Mouse (Mus musculus): Measurements from ENCODE around the gene Cd200r4. TPM values are rescaled to one million over a fixed set of nuclear protein-coding genes. Genes with fewer than 3 reads are reported as not detected.

Gene Cd200r4
- total RNA-seq (2023), result 0.65 TPM

GRCm38 (mm10) chr16:44811544-44811943 lies at the start of gene Cd200r4:
Cd200r4 (plus strand) TSS chr16:44811733.

GRCm38 (mm10) chr16:44765555-44766319 lies 45.8 kb upstream of the Cd200r4 start, which contains the start of gene Cd200r1:
Cd200r1 (plus strand) TSS chr16:44765736.

GRCm38 (mm10) chr16:44866797-44867196 lies 55.3 kb downstream of the Cd200r4 start, which contains the start of gene Cd200r2:
Cd200r2 (plus strand) TSS chr16:44867097.

Other genes with a start within 250 kb of the Cd200r4 start
- 25.0 TPM for gene Nepro, start 87.4 kb upstream of the Cd200r4 start, total RNA-seq (2023)
- 11.8 TPM for gene Gtpbp8, start 65.4 kb upstream of the Cd200r4 start, total RNA-seq (2023)
- 9.0 TPM for gene Cd200r1, start 46.0 kb upstream of the Cd200r4 start, total RNA-seq (2023)
- not detected for gene Cd200r2, start 55.4 kb downstream of the Cd200r4 start, total RNA-seq (2023)
- gene Cd200r3, start 131.9 kb downstream of the Cd200r4 start, total RNA-seq (2023), result 3.0 TPM